Mouse (Mus musculus) induced T-regulatory cell, adult 2 months (primary cell): ENCODE measurements around the gene Fam114a2.

Source experiments
- DNase-seq: peaks from one replicate; pipeline ENCODE4 v3.0.0-alpha.2; 2012; ENCODE audit warnings: low read depth

Fam114a2 gene

DNA sequence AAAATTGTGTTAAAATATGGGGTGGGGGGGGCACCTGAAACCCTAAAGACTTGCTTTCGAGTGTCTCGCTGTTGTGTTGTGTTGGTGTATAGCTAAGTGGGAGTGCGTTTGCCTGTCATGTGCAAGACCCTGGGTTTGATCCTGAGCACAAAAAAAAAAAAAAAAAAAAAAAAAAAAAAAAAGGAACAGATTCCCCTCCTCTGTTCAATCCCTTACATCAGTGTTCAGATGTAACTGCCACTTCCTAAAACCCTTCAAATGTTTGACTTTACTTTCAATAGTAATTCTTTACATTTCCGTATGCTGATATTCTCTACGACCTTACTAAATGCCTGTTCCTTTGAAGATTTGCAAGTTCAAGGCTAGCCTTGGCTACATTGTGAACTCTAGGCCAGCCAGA lies 887 bp upstream of the Fam114a2 start:
- peak; percentile 24 for DNase-seq

DNA sequence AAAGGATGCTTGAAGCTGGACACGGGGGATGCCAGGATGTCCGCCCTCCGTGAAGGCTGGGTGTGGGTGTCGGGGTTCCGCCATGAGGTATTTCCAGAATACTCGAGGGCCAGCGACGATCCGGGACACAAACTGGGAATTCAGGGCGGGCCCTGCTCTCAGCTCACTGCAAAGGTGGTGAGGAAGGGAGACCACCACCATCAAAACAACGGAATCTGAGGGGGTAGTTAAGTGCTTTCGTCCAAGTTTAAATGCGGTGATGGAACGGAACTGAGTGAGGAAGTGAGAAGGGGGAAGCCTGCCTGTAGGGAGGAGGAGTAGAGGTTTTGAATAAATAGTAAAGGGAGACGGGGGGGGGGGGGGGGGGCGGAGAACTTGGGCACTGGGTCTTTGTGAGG lies 333 bp upstream of the Fam114a2 start:
- DNase-seq = no peak

DNA sequence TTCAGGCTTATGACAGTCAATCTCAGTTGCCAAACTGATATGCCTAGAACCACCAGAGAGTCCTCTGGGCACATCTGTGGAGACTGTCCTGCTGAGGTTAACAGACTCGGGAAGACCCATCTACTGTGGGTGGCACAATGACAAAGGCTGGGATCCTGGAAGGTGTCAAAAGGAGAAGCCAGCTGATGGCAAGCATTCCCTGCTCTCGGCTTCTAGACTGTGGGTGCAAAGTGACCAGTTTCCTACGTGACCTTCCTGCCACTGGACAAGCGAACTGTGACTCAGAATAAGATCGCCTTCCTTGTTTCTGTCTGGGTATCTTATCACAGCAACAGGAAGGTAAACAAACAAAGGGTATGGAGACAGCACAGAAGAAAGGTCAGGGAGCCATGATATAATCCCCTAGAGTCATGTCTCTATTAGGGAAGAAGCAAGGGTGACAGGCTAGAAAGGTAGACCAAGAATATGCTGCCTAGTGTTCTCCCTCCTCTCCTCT lies 1.4 kb downstream of the Fam114a2 start:
- DNase-seq = peak; percentile 3

DNA sequence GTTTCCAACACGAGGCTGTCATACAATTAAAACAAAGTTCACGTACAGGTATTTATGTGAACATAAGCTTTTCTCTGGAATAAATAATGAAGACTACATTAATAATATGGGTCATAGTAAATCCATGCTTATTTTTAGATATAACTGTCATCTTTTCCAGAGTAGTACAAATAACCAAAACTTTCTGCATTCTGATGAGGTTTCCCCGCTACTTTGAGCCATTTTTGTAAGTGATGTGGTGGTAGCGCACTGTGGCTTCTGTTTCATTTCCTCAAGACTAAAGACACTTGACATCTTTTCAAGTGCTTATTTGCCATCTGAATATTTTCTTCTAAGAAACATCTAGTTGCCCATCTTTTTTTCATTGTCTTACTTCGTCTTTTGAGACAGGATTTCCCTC lies 3.2 kb downstream of the Fam114a2 start:
- no peak for DNase-seq

DNA sequence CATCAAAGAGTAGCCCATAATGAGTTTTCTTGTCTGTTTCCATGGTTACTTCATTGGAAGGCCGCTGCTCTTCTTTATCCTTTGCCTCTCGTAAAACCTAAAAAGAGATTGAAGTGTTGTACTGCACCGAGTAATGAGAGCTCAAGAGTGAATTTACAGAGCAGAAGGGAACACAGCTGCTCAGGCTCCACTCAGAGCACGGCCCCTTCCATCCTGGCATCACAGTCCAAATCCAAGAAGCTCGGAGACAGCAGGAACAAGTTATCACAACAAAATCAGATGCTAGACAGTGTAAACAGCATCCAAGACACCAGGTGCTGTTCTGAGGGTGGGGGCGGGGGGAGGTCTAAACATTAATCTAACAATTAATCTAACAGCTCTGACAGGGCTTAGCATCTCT lies 11.5 kb downstream of the Fam114a2 start:
- DNase-seq = no peak

DNA sequence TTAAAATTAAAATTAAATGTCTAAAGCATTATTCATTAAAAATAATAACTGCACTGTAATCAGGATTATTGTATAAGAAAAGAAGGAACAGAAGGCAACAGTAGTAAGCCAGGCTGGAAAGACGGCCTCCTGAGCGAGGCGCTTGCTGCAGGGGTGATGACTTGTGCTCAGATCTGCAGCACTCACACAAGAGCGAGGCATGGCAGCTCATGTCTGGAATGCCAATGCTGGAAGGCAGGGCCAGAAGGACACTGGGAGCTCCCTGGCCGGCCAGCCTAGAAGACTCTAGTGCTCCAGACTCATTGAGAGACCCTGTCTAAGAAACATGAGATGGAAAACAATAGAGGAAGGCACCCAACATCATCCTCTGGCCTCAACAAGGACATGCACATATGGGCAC lies 15.3 kb downstream of the Fam114a2 start:
- DNase-seq = no peak

DNA sequence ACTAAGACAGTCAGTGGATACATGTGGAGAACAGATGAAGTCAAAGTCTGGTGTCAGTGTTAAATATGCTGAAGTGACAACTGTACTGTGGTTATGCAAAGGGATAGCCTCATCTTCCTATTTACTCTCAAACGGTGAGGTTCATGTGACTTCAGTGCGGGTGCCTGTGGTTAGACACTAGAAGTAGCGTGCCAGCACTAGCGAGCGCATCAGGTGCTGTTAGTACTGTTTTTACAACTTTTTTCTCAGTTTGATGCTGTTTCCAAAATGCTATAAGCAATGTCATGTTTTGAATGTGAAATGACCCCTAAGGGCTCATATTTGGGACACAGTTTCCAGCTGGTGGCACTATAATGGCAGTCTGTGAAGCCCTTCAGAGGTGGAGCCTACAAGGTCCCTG lies 20.2 kb downstream of the Fam114a2 start:
- DNase-seq = no peak

DNA sequence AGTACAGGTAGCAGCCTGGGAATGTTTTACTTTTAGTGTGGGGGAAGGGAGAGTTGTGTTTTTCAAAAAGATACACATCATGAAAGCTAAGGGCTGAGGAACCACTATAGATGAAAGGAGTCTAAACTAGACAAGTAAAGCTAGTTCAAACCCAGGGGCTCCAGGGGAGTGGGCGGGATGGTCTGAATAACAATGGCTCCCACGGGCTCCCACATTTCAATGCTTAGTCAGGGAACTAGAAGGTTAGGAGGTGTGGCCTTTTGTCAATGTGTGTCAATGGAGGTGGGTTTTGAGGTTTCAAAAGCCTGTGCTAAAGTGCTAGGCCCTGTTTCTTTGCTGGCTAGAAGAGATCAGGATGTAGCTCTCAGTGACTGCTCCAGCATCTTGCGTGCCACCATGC lies 20.7 kb downstream of the Fam114a2 start:
- DNase-seq = no peak

DNA sequence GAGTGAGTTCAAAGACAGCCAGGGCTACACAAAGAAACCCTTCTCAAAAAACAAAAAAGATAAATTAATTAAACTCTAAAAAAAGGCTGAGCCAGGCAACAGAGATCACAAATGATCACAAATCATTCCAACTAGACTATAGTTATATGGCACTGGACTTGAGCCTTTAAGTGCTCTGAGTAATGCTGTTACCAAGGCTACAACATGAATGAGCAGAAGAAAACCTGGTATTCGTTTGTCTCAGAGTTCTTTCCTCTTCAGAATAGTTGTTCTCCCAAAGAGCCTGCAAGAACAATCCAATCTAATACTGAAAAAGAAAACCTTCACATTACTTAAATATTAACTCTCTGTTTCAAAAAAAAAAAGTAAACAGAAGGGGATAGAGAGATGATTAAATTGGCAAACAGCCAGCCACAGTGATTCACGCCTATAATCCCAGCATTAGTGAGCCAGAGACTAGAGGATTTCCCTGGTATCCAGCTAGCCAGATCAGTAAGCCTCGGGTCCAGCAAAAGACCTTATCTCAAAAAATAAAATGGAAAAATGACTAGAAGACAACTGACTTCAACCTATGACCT lies 21.9 kb downstream of the Fam114a2 start:
- no peak for DNase-seq

DNA sequence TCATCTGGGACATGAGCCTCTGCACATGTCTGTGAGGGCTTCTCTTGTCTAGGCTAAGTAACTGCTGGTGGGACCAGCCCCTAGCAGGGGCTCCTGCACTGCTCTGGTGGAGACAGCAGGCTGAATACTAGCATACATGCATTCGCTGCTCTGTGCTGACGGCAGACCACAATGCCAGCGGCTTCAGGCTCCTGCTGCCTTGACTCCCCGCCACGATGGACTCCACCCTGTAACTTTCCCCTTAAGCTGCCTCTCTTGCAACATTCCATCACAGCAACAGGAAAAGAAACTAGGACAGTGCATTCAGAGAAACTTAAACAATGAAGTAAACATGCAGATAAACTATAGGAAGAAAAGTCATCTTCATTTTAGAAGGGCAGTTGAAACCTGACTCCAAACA lies 30.0 kb downstream of the Fam114a2 start:
- no peak for DNase-seq

DNA sequence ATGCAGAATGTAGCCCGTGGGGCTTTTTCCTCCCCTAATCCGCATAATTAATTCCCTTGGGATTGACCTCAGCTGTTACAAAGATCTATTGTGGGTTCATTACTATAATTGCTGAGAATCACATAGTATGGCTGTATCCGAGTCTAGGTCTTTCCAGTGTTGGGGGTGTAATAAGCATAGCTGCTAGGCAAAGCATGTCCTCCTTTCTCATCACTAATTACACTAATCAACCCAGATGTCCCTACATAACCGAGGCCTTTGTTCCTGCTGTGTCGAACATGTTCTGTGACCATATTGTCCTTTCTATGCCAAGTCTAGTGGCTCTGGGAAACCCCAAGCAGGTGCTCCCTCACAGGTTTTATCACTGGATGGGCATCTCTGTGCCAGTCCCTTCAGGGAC lies 40.3 kb downstream of the Fam114a2 start:
- DNase-seq = no peak

DNA sequence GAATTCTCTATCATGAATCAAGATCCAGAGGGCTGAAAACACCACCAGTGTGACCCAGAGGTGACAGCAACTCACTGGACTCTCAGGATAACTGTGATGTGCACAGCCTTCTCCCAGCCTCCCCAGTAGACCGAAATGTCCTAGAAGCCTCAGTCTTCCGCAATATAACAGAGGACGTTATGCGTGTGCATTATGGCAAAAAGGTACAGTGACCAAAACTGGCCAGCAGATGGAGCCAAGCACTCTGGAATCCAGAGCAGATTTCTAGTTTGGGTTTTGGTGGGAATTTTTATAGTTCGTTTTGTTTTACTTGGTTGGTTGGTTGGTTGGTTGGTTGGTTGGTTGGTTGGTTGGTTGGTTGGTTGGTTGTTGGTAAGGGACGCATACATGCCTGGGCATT lies 43.3 kb downstream of the Fam114a2 start:
- DNase-seq = peak; percentile 59

DNA sequence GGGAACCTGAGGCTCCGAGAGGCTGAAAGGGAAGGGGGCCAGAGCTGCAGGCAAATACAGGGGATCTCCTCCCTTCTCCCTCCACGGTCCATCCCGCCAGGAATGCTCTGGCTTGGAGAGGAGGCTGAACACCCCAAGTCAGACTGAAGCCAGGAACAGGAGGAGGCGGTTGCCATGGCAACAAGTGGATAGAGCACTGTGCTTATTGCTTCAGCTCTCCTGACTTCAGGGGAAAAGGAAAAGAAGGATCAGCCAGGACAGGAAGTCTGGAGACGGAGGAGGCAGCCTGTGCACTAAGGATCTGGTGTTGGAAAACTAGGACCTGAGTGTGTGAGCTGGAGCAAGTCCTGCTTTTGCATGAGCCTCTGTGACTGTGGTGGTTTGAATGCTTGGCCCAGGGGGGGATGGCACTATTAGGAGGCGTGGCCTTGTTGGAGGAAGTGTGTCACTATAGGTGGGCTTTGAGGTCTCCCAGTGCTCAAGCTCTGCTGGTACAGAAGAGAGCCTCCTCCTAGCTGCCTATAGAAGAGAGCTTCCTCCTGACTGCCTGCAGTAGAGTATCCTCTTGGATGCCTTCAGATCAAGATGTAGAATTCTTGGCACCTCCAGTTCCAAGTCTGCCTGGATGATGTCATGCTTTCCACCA lies 44.0 kb downstream of the Fam114a2 start:
- no peak for DNase-seq

DNA sequence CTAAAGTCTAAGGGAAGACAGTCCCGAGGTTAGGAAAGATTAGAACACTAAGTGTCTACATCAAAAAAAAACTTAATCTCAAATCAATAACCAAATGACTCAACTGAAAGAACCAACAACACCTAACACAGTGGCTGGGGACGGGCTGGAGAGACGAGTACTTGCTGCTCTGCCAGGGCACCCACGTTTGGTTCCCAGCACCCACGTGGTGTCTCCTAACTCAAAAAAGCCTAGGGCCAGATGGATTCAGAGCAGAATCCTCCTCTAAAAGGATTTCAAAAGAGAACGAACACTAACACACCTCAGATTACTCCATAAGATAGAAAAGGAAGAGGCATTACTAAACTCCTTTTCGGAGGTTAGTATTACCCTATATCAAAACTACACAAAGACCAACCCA lies 47.4 kb downstream of the Fam114a2 start:
- DNase-seq = no peak

DNA sequence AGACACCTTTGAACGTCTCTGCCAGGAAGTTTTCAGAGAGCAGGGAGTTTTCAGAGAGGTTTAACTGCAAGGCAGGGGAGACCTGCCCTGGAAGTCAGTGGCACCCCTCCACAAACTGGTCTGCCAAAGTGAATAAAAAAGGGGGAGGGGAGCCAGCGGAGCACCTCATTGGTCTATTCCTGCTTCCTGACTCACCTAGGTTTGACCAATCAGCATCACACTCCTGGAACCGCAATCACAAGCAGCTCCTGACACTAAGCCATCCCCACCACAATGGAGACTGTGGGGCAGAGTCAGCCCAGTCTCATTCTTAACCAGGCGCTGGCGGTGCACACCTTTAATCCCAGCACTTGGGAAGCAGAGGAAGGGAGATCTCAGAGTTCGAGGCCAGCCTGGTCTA lies 48.4 kb downstream of the Fam114a2 start:
- DNase-seq = no peak

DNA sequence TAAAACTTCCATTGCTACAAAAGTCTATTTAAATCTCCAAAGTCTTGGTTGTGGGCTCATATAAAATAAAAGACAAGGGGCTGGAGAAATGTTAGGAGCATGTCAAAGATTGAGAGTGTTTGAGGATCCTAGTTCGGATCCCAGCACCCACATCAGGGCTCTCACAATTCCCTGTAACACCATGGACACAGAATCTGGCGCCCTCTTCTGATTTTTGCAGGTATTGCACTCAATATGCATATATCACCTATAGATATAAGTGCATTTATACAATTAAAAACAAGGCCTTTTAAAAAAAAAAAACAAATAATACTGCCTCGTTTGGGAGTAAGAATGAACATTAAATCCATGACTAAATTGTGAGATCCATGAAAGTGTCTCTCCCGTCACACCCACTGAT lies 49.7 kb downstream of the Fam114a2 start:
- peak; percentile 64 for DNase-seq

DNA sequence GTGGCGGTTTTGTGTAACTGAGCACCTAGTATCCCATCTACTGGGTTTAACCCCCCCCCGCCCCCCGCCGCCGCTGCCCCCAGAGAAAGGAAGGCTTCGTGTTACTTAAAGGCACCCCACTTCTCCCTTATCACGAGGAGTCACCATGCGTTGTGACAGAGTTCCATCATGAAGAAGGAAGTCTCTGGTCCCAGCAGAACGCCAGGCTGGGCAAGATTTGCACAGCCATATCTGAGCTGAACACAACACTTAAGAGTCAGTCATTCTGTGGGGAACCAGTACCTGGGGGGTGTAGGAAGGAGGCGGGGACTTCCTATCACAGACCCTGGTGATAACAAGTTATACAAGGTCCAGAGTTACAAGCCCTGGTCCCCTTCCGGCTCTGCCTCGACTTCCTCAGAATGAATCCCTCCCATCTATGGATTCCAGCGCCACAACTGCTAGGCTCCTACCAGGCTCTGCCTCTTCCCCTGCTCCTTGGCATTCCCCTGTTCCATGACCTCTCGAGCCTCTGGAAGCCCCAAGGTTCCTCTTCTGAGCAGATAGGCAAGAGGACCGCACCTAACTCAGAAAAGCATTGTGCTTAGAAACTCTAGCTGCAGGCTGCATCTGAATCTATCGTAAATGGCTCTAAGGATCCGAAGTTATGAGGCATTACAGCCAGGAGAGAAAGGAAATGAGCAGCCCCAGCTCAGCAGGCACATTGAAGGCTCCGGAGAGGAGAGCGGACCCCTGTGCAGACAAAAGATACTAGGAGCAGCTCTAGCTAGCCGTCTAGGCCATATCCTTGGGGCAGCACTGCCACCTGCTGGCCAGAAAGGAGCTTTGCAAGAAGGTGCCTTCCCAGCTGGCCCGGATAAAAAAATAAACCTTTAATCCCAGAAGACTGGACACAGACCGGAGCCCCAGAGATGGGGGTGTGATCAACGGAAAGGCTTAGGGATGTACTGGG lies 51.0 kb downstream of the Fam114a2 start:
- peak; percentile 77 for DNase-seq

DNA sequence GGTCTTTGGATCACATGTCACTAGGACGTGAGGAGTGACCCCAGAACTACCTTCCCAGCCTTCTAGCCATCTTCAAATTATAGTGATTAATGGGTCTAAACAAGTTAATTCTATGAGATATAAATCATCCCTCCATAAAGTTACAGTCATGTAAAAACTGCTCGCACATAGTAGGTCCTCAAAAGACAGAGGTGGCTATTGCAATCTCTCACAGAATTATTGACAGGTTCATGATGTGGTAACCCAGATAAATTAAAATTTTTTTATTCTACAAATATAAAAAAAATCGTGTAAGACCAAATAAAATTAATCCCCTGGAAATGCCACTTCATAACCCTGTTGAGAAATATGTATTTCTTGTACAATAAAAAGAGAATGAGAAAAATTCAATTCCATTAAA lies 52.6 kb downstream of the Fam114a2 start:
- no peak for DNase-seq

DNA sequence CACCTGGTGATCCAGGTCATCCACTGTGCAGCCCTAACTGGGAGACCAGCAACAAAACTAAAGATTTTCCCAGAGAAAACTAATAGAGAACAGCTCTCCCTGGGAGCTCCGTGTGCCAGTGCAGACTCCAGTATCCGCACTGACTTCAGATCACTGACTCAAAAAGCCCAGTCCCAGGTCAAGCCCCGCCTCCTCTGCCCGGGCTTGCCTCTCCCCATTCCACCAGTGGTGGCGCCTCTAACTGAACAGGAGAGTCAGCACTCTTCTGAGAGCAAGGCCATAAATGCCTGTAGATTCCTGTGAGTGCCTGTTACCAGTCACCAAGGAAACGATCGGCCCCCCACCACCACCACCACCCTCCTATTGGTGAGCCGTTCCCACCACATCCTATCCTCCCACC lies 53.4 kb downstream of the Fam114a2 start:
- peak; percentile 41 for DNase-seq

DNA sequence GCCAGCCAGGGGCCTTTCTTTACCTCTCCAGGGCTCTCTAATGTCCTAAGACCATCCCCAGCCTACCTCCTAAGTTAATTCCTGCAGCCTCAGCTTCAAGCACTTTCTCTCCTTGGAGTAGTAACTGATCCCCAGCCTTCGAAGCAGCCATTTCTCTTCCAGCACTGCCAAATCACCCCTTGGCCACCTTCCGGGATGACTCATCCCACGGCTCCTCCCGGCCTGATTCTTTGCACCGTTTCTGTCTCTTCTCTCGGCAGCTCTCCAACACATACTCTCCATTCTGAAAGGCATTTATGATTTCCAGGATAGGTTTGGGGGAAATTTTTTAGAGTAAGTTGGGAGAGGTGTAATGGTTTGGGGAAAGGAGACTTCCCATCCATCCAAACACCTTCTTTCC lies 58.7 kb downstream of the Fam114a2 start:
- DNase-seq = no peak

DNA sequence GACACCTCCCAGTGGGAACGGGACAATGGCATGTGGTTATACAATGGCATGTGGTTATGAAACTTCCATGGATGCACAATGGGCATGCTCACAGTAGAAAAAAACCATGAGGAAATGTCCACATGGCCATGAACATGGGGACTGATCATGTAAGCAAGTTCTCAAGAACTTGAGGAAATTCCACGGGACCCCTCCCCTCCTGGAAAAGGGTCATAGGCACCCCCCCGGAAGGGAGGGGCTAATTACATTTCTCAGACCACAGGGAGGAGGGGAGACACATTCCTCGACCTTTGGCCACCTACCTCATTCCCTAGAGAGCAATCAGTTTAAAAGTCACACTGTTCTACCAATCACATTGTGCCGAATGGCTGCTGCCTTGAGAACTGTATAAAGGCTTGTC lies 64.0 kb downstream of the Fam114a2 start:
- no peak for DNase-seq

DNA sequence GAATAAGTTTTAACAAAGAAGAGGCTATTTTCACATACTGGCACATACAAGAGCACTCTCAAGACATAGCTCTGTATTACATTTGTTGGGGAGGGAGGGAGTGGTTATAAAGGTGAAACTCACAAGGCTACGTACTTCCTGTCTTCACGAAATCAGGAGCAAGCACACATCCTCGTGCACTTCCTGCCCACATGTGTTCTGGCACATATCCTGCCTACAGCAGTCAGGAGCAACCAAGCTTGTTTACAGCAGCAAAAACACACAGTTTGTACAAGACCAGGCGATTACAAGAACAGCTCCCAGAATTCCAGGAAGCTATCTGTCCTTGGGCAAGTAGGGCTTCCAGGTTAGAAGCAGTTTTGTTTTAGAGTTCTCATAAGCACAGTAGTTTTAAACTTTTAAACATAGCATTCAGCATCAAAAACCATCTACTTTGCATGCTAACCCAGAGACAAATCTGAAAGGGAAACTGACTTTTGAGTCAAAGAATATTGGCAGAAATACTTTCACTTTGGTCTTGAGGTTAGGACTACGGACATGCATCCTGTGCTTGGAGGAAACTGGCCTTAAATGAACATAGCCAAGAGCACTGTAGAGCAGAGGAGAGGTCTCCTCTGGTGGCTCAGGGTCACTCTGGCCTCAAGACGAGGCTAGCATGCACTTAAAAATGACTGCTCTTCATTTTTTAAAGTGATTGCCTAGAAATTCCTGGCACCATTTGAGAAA lies 73.0 kb downstream of the Fam114a2 start:
- DNase-seq = peak; percentile 76
